Mouse (Mus musculus): Measurements from ENCODE around the gene Cd300a.

- TF ChIP-seq CTCF (IDR thresholded peaks at IDR 0.05; ENCODE audit: extremely low read depth, insufficient read depth, low read length): 0 out of 2 replicates have a peak, but pooled peaks have one; percentile 15
- no peak for TF ChIP-seq POLR2A (IDR thresholded peaks at IDR 0.05; ENCODE audit: extremely low read depth, insufficient read depth, low read length)
These were observed 31.2 kb upstream of the Cd300a start for GRCm38 (mm10) chr11:114858641-114859040.
